Mouse (Mus musculus) naive thymus-derived CD4-positive, alpha-beta T cell, adult 2 months (primary cell): ENCODE results near the gene Gm16181.

ENCODE experiments used
- DNase-seq: peaks from one replicate; pipeline ENCODE4 v3.0.0-alpha.2; 2011; ENCODE audit warnings: low read depth

Gm16181 gene

DNA sequence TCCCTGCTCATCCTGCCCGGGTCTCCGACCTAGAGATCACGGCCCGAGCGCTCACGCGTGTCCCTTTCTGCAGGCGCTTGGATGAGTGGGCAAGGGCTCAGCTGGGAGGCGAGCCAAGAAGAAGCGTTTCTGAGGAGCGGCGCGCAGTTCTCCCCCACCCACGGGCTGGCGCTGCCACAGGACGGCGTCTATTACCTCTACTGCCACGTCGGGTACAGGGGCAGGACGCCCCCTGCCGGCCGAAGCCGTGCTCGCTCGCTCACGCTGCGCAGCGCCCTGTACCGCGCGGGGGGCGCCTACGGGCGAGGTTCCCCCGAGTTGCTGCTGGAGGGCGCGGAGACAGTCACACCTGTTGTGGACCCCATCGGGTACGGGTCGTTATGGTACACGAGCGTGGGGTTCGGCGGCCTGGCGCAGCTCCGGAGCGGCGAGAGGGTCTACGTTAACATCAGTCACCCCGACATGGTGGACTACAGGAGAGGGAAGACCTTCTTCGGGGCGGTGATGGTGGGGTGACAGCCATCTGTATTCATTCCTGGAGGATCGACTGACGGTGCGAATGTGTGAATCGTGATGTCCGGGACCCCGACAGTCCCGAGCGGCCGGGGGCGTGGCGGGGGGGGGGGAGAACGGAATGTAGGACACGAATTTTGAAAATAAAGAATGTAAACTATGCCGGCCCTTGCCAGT lies 24.9 kb upstream of the Gm16181 start:
- peak; percentile 95 for DNase-seq

DNA sequence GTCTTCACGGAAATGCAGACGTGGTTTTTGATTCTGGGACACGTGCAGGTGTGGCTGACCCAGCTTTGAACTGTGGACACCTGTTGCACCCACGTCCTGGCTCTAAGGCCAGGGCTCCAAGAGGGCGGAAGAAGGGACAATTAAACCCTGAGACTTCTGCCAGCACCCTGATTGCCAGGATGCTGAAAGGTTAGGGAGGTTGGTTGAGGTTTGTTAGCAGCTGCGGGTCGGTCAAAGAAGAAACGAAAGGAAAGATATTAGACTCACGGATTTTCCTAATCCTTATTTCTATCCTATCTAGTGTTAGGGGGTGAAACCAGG lies 24.4 kb upstream of the Gm16181 start:
- peak; percentile 58 for DNase-seq

DNA sequence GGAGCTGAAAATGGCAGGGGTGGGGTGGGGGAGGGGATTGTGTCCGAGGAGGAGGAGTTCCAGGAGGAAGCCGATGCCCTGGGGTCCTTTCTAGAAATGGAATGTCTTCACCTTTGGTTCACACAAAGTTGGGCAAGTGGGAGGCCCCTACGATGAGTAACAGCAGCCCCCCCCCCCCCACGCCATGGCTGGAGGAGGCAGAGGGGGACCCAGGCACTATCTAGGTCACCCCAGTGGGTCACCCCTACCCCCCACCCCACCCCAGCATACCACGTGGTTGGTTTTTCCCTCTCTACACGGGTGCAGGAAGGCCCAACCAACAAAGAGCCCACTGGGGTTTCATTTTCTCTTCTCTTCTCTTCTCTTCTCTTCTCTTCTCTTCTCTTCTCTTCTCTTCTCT lies 23.5 kb upstream of the Gm16181 start:
- peak; percentile 63 for DNase-seq

DNA sequence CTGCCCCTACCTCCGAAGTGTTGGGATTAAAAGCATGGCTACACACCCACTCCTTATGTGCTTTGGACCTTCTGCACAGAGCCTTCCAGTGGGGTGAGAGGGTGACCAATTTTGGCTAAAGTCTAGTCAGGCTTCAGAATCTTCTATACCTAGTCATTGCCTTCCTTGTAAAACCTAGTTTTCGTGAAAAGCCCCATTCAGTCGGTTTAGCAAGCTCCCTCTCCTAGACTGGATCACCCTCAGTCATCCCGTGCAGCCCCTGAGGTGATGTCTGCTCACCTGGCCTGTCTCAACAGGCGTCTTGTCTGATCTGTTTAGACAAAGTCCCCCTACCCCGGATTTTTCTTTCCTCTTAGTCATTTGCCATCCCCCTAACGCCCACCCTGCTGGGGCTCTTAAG lies 22.6 kb upstream of the Gm16181 start:
- no peak for DNase-seq

DNA sequence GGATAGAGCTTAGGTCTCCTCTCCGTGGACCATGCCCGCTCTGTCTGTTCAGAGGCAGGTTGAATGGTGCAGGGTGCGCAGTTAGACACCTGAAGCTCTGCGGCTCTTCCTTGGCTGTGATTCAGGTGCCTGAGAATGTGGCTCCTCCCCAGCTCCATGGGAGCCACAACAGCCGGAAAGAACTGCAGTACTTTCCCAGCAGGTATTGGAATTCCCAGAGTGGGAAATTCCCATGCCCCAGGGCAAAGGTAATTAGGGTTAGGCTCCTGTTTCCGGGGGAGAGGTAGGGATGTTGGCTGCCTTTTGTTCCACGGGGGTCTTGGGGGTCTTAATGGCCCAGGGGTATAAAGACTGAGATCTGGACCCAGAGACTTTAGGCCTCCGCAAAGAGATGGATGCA lies 21.7 kb upstream of the Gm16181 start:
- no peak for DNase-seq

DNA sequence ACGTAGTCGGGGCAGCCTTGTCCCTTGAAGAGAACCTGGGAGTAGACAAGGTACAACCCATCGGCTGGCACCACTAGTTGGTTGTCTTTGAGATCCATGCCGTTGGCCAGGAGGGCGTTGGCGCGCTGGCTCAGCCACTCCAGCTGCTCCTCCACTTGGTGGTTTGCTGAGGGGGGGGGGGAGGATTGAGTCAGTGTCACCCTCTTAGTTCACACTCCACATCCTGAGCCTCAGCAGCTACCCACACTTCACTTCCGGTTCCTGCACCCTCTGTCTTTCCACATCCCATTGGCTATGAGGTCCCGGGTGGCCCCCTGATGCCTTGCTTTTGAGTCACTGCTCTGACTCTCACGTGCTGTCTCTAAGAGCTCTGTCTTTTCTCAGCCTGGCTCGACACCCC lies 20.2 kb upstream of the Gm16181 start:
- DNase-seq = peak; percentile 92

DNA sequence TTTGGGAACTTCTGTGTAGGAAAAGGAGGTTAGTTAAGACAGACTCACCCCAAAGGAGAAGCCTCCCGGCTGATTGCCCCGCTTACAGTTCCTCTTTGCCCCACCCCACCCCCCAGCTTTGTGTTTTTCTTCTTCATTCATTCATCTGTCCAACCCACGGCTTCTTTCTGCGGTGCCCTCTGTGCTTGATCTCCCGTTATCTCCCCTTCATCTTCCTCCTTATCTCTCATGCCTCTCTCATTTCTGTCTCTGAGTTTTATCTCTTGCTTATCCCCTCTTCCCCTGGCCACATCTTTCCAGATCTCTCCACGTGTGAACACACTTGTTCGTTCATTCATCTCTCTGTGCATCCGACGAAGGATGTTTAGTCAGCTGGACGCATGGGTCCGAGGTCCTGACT lies 19.5 kb upstream of the Gm16181 start:
- DNase-seq = peak; percentile 60

DNA sequence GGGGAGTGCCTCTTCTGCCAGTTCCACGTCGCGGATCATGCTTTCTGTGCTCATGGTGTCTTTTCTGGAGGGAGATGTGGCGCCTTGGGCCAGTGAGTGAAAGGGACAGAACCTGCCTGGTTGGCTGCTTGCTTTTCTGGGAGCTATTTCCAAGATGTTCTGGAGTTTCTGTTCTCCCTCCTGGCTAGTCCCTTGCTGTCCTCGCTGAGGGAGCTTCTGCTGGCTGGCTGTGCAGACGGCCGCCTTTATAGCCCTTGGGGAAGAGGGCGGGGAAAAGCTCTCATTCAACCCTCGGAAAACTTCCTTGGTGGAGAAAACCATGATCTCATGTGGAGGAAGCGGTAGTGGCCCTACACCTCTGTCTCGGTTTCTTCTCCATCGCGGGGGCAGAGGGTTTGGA lies 18.8 kb upstream of the Gm16181 start, which contains the start of gene Tnf:
TSS of gene Tnf (minus strand) at position 221 of the 400 bp plus-strand sequence.
- DNase-seq = peak; percentile 88

DNA sequence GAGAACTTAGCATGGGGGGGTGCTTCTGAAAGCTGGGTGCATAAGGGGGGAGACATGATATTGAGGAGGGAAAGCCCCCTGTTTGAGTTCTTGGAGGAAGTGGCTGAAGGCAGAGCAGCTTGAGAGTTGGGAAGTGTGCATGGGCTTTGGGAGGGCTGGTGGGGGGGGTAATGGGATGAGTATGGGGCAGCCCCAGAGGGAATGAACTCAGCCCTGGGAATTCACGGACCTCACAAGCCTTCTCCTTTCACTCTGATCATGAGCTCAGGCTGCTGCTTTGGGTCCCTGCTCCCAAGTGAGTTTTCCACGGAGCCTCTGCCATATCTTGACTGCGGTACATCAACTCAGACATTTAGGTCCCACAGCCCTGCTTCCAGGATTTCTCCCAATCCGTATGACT lies 18.2 kb upstream of the Gm16181 start:
- no peak for DNase-seq

DNA sequence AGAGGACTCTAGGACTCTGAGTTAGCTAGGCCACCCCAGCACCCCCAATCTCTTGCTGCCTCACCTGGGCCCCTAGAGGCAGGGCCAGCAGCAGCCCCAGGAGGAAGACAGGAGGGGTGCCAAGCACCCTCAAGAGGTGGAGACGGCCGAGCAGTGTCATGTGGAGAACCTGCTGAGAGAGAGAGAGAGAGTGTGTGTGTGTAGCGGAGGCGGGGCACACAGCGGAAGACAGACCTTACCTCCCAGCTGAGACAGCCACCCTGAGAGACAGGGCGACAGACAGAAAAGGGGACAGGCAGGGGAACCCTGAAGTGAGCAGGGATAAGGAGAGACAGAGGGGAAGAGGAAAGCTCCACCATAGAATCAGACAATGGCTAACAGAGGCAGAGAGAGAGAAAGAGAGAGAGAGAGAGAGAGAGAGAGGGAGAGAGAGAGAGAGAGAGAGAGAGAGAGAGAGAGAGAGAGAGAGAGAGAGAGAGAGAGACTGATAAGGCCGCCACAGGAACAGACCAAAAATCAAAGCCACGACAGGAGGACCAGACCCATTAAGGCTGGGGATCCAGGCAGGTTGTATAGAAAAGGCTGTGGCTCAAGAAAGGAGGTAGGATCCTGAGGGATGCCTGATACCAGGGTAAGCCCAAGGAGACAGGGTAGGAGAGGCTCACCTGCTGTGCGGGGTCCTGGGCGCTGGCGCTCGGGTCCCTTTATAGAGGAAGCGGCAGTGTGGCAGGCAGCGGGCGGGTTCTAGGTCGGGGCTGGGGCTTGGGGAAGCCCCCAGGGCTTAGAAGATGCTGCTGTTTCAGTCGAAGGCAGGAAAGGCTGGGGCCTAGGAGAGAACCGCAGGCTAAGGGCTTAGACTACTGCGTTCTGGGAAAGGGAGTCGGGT lies 15.9 kb upstream of the Gm16181 start, which contains the start of gene Lta:
TSS of gene Lta (minus strand) at position 858 of the 886 bp plus-strand sequence.
- peak; percentile 89 for DNase-seq

DNA sequence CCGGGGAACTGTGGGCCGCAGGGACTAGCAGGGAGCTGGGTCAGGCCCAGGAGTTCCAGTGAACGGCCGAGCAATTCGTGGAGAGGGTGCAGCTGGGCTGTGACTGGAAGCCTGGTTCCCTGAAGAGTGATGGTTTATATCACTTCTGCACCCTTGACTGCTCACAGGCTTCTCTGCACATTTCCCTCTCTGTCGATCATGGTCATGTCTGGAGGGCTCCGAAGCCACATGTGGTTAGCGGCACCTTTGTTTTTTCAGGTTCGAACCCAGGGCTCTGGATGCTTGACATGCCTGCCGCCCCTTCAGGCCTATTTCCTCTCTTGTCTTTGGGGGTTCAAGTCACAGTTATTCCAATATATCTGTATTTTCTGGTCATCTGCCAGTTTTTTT lies 15.3 kb upstream of the Gm16181 start:
- no peak for DNase-seq

DNA sequence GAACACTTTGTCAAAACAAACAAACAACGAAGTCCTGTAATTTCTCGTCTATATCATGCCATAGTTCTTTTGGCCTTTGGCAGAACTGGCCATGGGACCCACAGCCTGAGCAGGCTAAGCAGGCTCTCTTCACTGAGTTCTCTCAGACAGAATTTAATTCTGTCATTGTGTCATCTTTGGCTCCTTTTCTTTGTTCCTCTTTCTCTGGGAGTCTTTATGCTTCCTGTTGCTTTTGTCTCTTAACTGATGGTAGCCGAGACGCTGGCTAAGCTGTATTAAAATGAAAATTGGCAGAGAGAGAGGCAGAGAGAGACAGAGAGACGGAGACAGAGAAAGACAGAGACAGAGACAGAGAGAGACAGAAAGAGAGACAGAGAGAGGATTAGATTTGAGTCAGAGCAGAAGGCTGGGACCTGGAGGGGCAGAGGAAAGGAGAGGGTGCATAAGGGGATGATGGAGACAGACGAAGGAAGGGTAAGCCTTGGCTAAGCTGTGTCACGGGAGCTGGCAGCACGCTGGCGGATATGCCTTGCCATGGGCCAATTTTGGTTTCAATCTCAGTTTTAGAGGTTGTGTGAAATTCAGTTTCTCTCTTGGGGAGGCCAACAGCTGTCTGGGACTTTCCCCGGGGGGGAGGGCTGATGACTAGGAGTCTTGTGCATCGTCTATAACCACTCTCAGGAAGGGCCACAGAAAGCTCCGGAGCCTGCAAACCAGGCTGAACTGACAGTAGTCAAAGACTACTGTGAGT lies 10.7 kb upstream of the Gm16181 start:
- peak; percentile 90 for DNase-seq

DNA sequence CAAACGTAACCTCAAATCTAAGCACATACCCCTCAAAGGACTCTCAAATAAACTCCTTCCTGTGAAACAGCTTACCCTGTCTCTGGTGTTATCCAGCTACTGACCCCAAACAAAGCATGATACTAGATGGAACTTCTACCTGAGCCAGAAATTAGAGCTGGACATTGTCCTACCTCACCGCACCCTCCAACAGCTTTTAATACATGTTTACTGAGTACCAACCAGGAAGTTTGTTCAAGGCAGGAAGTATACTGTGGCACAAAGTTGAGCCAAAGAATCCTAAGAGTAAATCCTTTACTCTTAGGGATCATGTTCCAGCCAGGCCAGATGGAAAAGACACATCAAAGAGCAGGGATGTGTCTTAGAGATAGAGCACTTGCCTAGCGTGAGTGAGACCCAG lies 10.0 kb upstream of the Gm16181 start:
- DNase-seq = peak; percentile 44

DNA sequence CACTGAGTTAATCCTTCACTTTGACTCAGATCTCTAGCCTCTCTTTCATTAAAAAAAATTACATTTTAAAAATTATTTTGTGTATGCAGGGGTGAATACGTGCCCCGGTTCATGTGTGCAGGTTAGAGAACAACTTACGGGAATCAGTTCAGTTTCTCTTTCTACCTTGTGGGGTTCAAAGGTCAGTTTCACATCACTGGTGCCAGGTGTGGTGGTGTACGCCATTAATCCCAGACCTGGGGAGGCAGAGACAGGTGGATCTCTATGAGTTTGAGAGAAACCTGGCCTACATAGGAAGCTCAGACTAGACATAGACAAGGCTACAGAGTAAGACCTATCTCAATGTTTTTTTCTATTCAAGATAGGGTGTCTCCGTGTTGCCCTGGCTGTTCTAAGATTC lies 7.6 kb upstream of the Gm16181 start:
- no peak for DNase-seq

DNA sequence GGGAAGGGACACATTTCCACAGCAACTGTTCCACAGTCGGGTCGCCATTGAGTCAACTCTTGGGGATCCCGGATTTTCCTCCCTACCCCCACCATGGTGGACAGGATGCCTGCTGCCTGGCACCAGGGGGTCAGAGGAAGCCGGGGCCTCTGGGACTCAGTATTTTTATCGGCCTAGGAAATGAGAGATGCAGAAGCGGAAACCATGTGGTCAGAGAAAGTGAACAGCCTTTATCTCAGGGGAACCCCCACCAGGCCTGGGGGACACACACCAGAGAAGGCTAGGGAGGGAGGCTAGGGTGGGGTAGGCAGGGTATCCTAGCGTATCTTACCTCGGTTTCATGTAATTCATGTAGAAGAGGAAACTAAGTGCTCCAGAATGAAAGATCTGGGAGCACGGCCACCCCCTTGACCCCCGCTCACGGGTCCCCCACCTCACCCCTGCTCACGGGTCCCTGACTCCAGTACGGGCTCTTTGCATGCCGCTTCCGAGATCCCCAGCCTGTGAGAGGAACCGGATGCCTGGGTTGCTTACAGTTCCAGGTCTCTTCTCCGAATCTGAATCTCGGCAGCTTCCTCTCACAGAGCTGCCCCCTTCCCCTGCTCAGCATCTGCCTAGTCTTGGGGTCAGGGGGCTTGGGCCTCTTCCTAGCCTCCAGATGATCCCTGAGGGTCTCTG lies 2.0 kb upstream of the Gm16181 start:
- DNase-seq = peak; percentile 64

DNA sequence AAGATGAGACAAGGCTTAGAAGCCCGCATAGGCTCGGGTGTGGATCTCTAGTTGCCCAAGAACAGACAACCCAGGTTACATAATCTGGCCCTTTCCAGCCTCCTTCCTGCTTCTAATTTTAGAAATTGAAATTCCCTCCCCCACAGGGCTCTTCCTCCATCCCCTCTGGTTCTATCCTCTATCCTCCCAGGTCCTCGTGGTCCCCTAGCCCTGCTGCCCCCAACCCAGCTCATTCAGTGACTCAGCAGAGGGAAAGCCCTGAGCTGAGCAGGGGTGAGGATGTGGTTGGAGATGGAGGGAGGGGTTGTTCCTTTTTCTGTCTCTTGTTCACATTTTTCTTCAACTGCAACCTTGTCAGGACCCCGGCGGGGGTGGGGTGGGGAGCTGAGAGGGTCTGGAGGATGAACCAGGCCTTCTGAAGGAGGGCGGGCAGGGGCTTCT lies 1.0 kb upstream of the Gm16181 start:
- peak; percentile 69 for DNase-seq

DNA sequence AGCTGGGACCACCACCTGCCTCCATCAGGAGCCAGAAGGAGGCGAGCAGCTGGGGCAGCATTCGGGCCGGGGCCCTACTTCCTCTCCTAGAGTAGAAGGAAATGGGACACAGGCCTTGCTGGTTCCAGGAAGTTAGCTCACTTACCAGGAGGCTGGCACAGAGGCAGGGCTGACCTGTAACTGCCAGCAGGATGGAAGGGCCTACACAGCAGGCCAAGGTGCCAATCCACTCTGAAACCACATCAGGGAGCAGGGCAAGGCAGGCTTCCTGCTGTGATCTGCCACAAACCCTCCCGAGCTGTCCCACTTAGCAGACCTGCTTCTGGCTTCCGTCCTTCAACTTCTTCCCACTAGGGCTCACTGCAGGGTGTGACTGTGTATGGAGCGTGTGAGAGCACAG lies 1.7 kb downstream of the Gm16181 start:
- DNase-seq = peak; percentile 54

DNA sequence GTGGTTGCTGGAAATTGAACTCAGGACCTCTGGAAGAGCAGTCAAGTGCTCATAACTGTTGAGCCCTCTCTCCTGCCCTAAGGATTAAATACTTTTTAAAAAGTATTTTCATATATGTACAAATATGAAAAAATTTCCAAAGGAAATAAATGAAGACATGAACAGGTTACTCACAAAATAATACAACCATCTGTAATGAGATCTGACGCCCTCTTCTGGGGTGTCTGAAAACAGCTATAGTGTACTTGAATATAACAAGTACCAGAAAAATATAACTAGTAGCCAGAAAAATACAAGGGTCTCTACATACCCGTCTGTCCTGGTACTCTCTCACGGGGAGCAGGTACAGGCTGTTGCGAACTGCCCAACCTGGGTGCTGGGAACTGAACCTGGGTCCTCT lies 4.0 kb downstream of the Gm16181 start:
- DNase-seq = no peak

DNA sequence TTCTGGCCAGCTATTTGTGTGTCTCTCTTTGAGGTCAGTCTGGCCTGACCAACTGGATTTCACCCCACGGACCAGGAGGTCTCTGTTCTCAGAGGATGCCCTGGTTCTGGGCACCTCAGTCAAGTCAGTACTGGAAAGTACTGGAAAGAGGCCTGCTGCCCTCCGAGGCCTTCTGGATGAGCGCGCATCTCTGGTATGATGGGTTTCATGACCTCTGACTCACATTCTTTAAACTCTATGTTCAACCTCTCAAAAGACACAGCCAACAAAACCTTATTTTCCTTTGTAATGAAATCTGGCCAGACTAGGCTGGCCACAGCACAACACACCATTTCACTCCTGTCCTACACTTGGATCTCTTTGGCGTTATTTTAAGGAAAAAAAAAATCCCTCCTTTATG lies 4.8 kb downstream of the Gm16181 start:
- DNase-seq = no peak

DNA sequence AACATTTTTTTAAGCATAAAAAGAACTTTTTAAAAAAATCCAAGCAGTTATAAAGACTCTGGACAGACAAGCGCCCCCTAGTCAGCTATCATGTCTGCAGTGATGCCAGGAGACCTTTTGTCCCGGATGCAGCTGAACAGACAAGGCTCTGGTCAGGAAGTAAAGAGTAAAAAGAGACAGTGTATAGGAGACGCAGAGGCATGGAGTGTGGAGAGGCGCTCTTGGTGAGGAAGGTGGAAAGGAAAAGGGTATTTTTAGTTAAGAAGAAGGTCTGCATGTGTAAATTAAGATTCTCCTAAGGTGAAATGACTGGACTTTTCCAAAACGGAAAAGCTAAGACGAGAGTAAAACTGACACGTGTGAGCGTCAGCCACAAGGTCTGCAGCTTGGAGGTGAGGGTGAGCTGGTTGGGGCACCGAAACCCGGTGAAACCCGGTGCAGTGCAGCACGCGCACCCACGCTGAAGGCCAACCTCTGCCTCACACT lies 6.0 kb downstream of the Gm16181 start:
- DNase-seq = peak; percentile 54

DNA sequence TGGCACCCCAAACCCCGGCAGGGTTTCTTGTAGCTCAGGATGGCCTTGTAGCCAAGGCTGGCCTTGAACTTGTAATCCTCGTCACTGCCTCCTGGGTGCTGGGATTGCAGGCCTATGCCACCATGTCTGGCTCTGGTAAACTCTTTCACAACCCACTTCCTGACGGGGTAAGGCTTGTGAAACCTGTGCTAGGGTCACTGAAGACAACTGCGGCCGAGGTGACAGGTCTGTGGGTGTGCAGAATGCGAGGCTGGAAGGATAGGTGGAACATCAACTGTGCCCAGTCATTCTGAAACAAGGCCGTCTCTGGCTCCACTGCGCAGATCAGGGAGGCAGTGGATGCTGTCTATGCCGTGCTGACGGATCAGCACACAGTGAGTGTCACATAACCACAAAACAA lies 10.4 kb downstream of the Gm16181 start:
- peak; percentile 54 for DNase-seq

DNA sequence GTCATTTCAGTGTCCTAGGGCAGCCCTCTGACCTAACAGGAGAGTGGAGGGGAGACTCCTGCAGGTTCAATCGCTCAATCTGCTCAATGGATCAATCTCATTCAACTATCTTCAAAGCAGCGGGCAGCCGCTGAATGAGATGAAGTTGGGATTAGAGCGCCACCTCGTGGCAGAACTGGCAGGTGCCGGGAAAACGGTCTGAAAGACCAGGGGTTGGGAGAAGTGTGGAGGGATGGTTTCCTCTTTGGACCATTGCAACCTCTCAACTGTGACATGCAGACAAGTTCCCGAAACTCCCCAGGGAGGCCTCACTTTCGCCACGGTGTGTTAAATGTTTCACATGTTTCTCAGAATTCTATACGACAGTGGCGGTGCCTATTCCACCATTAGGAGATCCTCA lies 11.4 kb downstream of the Gm16181 start:
- DNase-seq = peak; percentile 92
